Mouse (Mus musculus) hindbrain, embryonic 16.5 days (tissue): ENCODE results near the gene Gpr107. TPM values are rescaled to one million over a fixed set of nuclear protein-coding genes. Genes with fewer than 3 reads are reported as not detected.
"Not testable (repeated sequence)": the region's sequence is repeated elsewhere in the genome, so short reads cannot be mapped to it uniquely, and the experiment has no call there.

Experiments
- ATAC-seq: fragments of 200-750 bp; cut with Nextera tagmentation; 2 replicates; pipeline ENCODE4 v1.8.0; 2017; ENCODE audit warnings: moderate TSS enrichment, moderate library complexity
- H3K27ac ChIP-seq: fragments of 300-500 bp; sonication (generic); 2 replicates; pipeline ENCODE4 v1.5.1; 2014; ENCODE audit warnings: low read depth, mild to moderate bottlenecking, control low read depth, low read length, moderate library complexity
- H3K27me3 ChIP-seq: fragments of 300-500 bp; sonication (generic); replicated peaks from 2 replicates; pipeline ENCODE4 v1.6.1; 2014; ENCODE audit warnings: low read length; ENCODE audit not compliant: control insufficient read depth, insufficient read depth
- H3K36me3 ChIP-seq: fragments of 300-500 bp; sonication (generic); 2 replicates; pipeline ENCODE4 v1.6.1; 2014; ENCODE audit warnings: mild to moderate bottlenecking, low read length, moderate library complexity, mixed read lengths; ENCODE audit not compliant: control insufficient read depth, insufficient read depth
- H3K4me1 ChIP-seq: fragments of 300-500 bp; sonication (generic); 2 replicates; pipeline ENCODE4 v1.6.1; 2014; ENCODE audit warnings: low read depth, low read length; ENCODE audit not compliant: control insufficient read depth, insufficient read depth
- H3K4me2 ChIP-seq: fragments of 300-500 bp; sonication (generic); 2 replicates; pipeline ENCODE4 v1.6.1; 2014; ENCODE audit warnings: mild to moderate bottlenecking, low read length, control low read depth, moderate library complexity
- H3K4me3 ChIP-seq: fragments of 300-500 bp; sonication (generic); 2 replicates; pipeline ENCODE4 v1.5.1; 2014; ENCODE audit warnings: mild to moderate bottlenecking, low read length, control low read depth, moderate library complexity
- H3K9ac ChIP-seq: fragments of 300-500 bp; sonication (generic); 2 replicates; pipeline ENCODE4 v1.6.1; 2014; ENCODE audit warnings: low read depth, mild to moderate bottlenecking, control low read depth, low read length, moderate library complexity
- H3K9me3 ChIP-seq: fragments of 300-500 bp; sonication (generic); 2 replicates; pipeline ENCODE4 v1.6.1; 2014; ENCODE audit warnings: mild to moderate bottlenecking, low read length, moderate library complexity; ENCODE audit not compliant: control insufficient read depth
- WGBS: fragments of 180-500 bp; shearing (Covaris S2); extraction: QIAGEN DNeasy Blood & Tissue Kit; methylation state at CpG from one replicate; pipeline ENCODE4 v1.1.7; 2014; 5-methylcytosine and 5-hydroxymethylcytosine counted together
- polyA plus RNA-seq: library from polyadenylated mRNA; unstranded; fragments of >200 nt; fragmentation: Nextera tagmentation; extraction: Ambion mirVana; gene quantifications from 2 replicates; pipeline ENCODE4 v1.2.1, GENCODE M21; 2015

Gene Gpr107
- polyA plus RNA-seq, 1 experiment from 2014 or later: 34.4 TPM

GRCm38 (mm10) chr2:31163361-31164118, 11.4 kb downstream of the Gpr107 start:
- H3K9ac ChIP-seq: no peak overlapping the region; the same call in 1 of the 2 replicates
- H3K4me2 ChIP-seq: no peak overlapping the region
- no peak overlapping the region for H3K4me3 ChIP-seq
- ATAC-seq: no peak
- no peaks in the 10 kb centered on the region for H3K9me3 ChIP-seq
- H3K27me3 ChIP-seq: no peaks in the 10 kb centered on the region
- peaks cover 3% of the 10 kb centered on the region for H3K4me1 ChIP-seq
- H3K27ac ChIP-seq: no peak overlapping the region
- peaks cover 6% of the 10 kb centered on the region for H3K36me3 ChIP-seq
- WGBS: 85% methylated on average over 11 of the region's 11 CpGs

- no peak for ATAC-seq
- Histone ChIP-seq H3K36me3 (peaks cover 13% of the 10 kb centered on the region), H3K4me3 (no peak overlapping the region), H3K9me3 (no peaks in the 10 kb centered on the region), H3K9ac (no peak overlapping the region), H3K4me1 (peaks cover 3% of the 10 kb centered on the region), H3K27me3 (no peaks in the 10 kb centered on the region), H3K27ac (no peak overlapping the region), H3K4me2 (no peak overlapping the region)
- WGBS: 46% methylated on average over 5 of the region's 5 CpGs
Observed at GRCm38 (mm10) chr2:31164841-31165455, 12.8 kb downstream of the Gpr107 start.

- H3K27ac ChIP-seq: no peak overlapping the region
- ATAC-seq: no peak
- no peak overlapping the region for H3K4me3 ChIP-seq
- peaks cover 19% of the 10 kb centered on the region for H3K36me3 ChIP-seq
- no peak overlapping the region for H3K4me2 ChIP-seq
- H3K4me1 ChIP-seq: peaks cover 3% of the 10 kb centered on the region
- no peaks in the 10 kb centered on the region for H3K9me3 ChIP-seq
- 77% methylated on average over 4 of the region's 4 CpGs for WGBS
- no peaks in the 10 kb centered on the region for H3K27me3 ChIP-seq
- no peak overlapping the region for H3K9ac ChIP-seq
Observed at GRCm38 (mm10) chr2:31165529-31165928, 13.4 kb downstream of the Gpr107 start.

- H3K36me3 ChIP-seq: peaks cover 32% of the 10 kb centered on the region
- ATAC-seq: not testable (repeated sequence)
Observed at GRCm38 (mm10) chr2:31167571-31167970, 15.5 kb downstream of the Gpr107 start.

GRCm38 (mm10) chr2:31169001-31169400, 16.9 kb downstream of the Gpr107 start:
- H3K4me3 ChIP-seq: no peak overlapping the region
- H3K4me2 ChIP-seq: no peak overlapping the region
- no peaks in the 10 kb centered on the region for H3K27me3 ChIP-seq
- no peak overlapping the region for H3K27ac ChIP-seq
- WGBS: 81% methylated on average over 10 of the region's 10 CpGs
- peaks cover 42% of the 10 kb centered on the region for H3K36me3 ChIP-seq
- ATAC-seq: no peak
- no peak overlapping the region for H3K9ac ChIP-seq
- H3K9me3 ChIP-seq: no peaks in the 10 kb centered on the region
- peaks cover 1% of the 10 kb centered on the region for H3K4me1 ChIP-seq

More at GRCm38 (mm10) chr2:31167571-31167970, 15.5 kb downstream of the Gpr107 start:
- WGBS: 88% methylated on average over 2 of the region's 2 CpGs
- not testable (repeated sequence) for H3K9me3 ChIP-seq, H3K27me3 ChIP-seq, H3K9ac ChIP-seq, H3K4me1 ChIP-seq, H3K27ac ChIP-seq, H3K4me3 ChIP-seq, H3K4me2 ChIP-seq

- Histone ChIP-seq H3K36me3 (peaks cover 49% of the 10 kb centered on the region), H3K9me3 (no peaks in the 10 kb centered on the region), H3K4me1 (no peaks in the 10 kb centered on the region; the same call in 1 of the 2 replicates), H3K9ac (no peak overlapping the region), H3K27me3 (no peaks in the 10 kb centered on the region), H3K4me3 (no peak overlapping the region), H3K27ac (no peak overlapping the region), H3K4me2 (no peak overlapping the region)
- ATAC-seq: no peak
- WGBS: 94% methylated on average over 6 of the region's 6 CpGs
Observed at GRCm38 (mm10) chr2:31170164-31170563, 18.0 kb downstream of the Gpr107 start.

GRCm38 (mm10) chr2:31172001-31172400, 19.9 kb downstream of the Gpr107 start:
- peak overlapping the region; percentile 6; the same call in 1 of the 2 replicates for H3K27ac ChIP-seq
- H3K27me3 ChIP-seq: no peaks in the 10 kb centered on the region
- 78% methylated on average over 5 of the region's 5 CpGs for WGBS

GRCm38 (mm10) chr2:31172536-31172935, 20.4 kb downstream of the Gpr107 start:
- H3K27ac ChIP-seq: no peak overlapping the region
- no peak overlapping the region for H3K4me3 ChIP-seq
- peaks cover 67% of the 10 kb centered on the region for H3K36me3 ChIP-seq
- H3K4me1 ChIP-seq: no peaks in the 10 kb centered on the region
- H3K9ac ChIP-seq: no peak overlapping the region
- ATAC-seq: no peak
- no peaks in the 10 kb centered on the region for H3K27me3 ChIP-seq
- no peak overlapping the region for H3K4me2 ChIP-seq
- WGBS: 87% methylated on average over 5 of the region's 5 CpGs
- H3K9me3 ChIP-seq: no peaks in the 10 kb centered on the region

More at GRCm38 (mm10) chr2:31172001-31172400, 19.9 kb downstream of the Gpr107 start:
- H3K36me3 ChIP-seq: peaks cover 62% of the 10 kb centered on the region
- H3K4me2 ChIP-seq: no peak overlapping the region
- ATAC-seq: no peak
- no peak overlapping the region for H3K4me3 ChIP-seq
- H3K9me3 ChIP-seq: no peaks in the 10 kb centered on the region
- no peak overlapping the region for H3K9ac ChIP-seq
- H3K4me1 ChIP-seq: no peaks in the 10 kb centered on the region

GRCm38 (mm10) chr2:31173290-31173689, 21.2 kb downstream of the Gpr107 start:
- H3K9ac ChIP-seq: no peak overlapping the region
- H3K4me2 ChIP-seq: no peak overlapping the region
- peaks cover 71% of the 10 kb centered on the region for H3K36me3 ChIP-seq
- H3K4me3 ChIP-seq: no peak overlapping the region
- no peaks in the 10 kb centered on the region for H3K9me3 ChIP-seq
- ATAC-seq: no peak
- no peaks in the 10 kb centered on the region for H3K4me1 ChIP-seq
- H3K27ac ChIP-seq: no peak overlapping the region
- 88% methylated on average over 4 of the region's 4 CpGs for WGBS
- no peaks in the 10 kb centered on the region for H3K27me3 ChIP-seq
